Mouse (Mus musculus): Measurements from ENCODE around the gene Wnt5b. TPM values are rescaled to one million over a fixed set of nuclear protein-coding genes. Genes with fewer than 3 reads are reported as not detected.
A peak's percentile ranks its signal among the peaks of the same experiment; 100 is the strongest.

Gene Wnt5b
- 7.4 and 8.0 TPM in 2 replicates for polyA plus RNA-seq (2014; fragmentation: Nextera tagmentation; extraction: Ambion mirVana)

- Histone ChIP-seq H3K36me3 (ENCODE audit: control insufficient read depth, insufficient read depth, low read length) (no peaks in the 10 kb centered on the region), H3K4me3 (ENCODE audit: low read depth, low read length) (peak within 1 kb of the TSS; percentile 63), H3K9me3 (ENCODE audit: control insufficient read depth, low read length) (no peaks in the 10 kb centered on the region), H3K27ac (ENCODE audit: low read depth) (no peak within 1 kb of the TSS; the same call in 1 of the 2 replicates), H3K4me1 (replicated peaks; ENCODE audit: control insufficient read depth, insufficient read depth, low read length) (peaks cover 13% of the 10 kb centered on the region; the same call in 1 of the 2 replicates), H3K4me2 (ENCODE audit: low read length) (peak within 1 kb of the TSS; percentile 78), H3K9ac (ENCODE audit: low read length) (peak within 1 kb of the TSS; percentile 65), H3K27me3 (replicated peaks; ENCODE audit: control insufficient read depth, insufficient read depth, low read length) (peaks cover 11% of the 10 kb centered on the region; the same call in 1 of the 2 replicates)
- peak; percentile 75 for ATAC-seq (replicated peaks; ENCODE audit: low FRiP score, low TSS enrichment, low read depth)
- DNase-seq (ENCODE audit: low spot score) = peak; percentile 69
- WGBS = under 1% methylated on average over 103 of the region's 120 CpGs
Observed at GRCm38 (mm10) chr6:119543803-119544517, at the start of gene Wnt5b. Gene Wnt5b, minus strand, starts transcription at chr6:119544347.

GRCm38 (mm10) chr6:119590872-119591271 lies 46.7 kb upstream of the Wnt5b start:
- H3K4me1 ChIP-seq (replicated peaks; ENCODE audit: control insufficient read depth, insufficient read depth, low read length) = peaks cover 3% of the 10 kb centered on the region; the same call in 1 of the 2 replicates
- 71% methylated on average over 2 of the region's 2 CpGs for WGBS
- peak; percentile 33 for DNase-seq (ENCODE audit: low spot score)

GRCm38 (mm10) chr6:119587897-119588296 lies 43.8 kb upstream of the Wnt5b start:
- no peak overlapping the region for H3K27ac ChIP-seq (ENCODE audit: low read depth)
- DNase-seq (ENCODE audit: low spot score) = peak; percentile 16
- WGBS = 81% methylated on average over 2 of the region's 2 CpGs

More at GRCm38 (mm10) chr6:119590872-119591271, 46.7 kb upstream of the Wnt5b start:
- H3K9ac ChIP-seq (ENCODE audit: low read length) = no peak overlapping the region
- no peaks in the 10 kb centered on the region for H3K36me3 ChIP-seq (ENCODE audit: control insufficient read depth, insufficient read depth, low read length)
- no peaks in the 10 kb centered on the region for H3K27me3 ChIP-seq (replicated peaks; ENCODE audit: control insufficient read depth, insufficient read depth, low read length)
- H3K4me3 ChIP-seq (ENCODE audit: low read depth, low read length) = no peak overlapping the region
- no peak overlapping the region for H3K4me2 ChIP-seq (ENCODE audit: low read length)
- ATAC-seq (replicated peaks; ENCODE audit: low FRiP score, low TSS enrichment, low read depth) = no peak
- H3K27ac ChIP-seq (ENCODE audit: low read depth) = no peak overlapping the region
- no peaks in the 10 kb centered on the region for H3K9me3 ChIP-seq (ENCODE audit: control insufficient read depth, low read length)

GRCm38 (mm10) chr6:119587454-119587853 lies 43.3 kb upstream of the Wnt5b start:
- no peaks in the 10 kb centered on the region for H3K36me3 ChIP-seq (ENCODE audit: control insufficient read depth, insufficient read depth, low read length)
- no peaks in the 10 kb centered on the region for H3K9me3 ChIP-seq (ENCODE audit: control insufficient read depth, low read length)
- H3K4me1 ChIP-seq (replicated peaks; ENCODE audit: control insufficient read depth, insufficient read depth, low read length) = peaks cover 12% of the 10 kb centered on the region; the same call in 1 of the 2 replicates
- DNase-seq (ENCODE audit: low spot score) (no peak), ATAC-seq (replicated peaks; ENCODE audit: low FRiP score, low TSS enrichment, low read depth) (no peak)
- no peak overlapping the region for H3K4me2 ChIP-seq (ENCODE audit: low read length)
- no peak overlapping the region for H3K27ac ChIP-seq (ENCODE audit: low read depth)
- no peaks in the 10 kb centered on the region for H3K27me3 ChIP-seq (replicated peaks; ENCODE audit: control insufficient read depth, insufficient read depth, low read length)
- no peak overlapping the region for H3K9ac ChIP-seq (ENCODE audit: low read length)
- H3K4me3 ChIP-seq (ENCODE audit: low read depth, low read length) = no peak overlapping the region

More at GRCm38 (mm10) chr6:119587897-119588296, 43.8 kb upstream of the Wnt5b start:
- no peaks in the 10 kb centered on the region for H3K27me3 ChIP-seq (replicated peaks; ENCODE audit: control insufficient read depth, insufficient read depth, low read length)
- no peak overlapping the region for H3K4me3 ChIP-seq (ENCODE audit: low read depth, low read length)
- no peak for ATAC-seq (replicated peaks; ENCODE audit: low FRiP score, low TSS enrichment, low read depth)
- no peak overlapping the region for H3K9ac ChIP-seq (ENCODE audit: low read length)
- no peaks in the 10 kb centered on the region for H3K9me3 ChIP-seq (ENCODE audit: control insufficient read depth, low read length)
- no peak overlapping the region for H3K4me2 ChIP-seq (ENCODE audit: low read length)
- H3K36me3 ChIP-seq (ENCODE audit: control insufficient read depth, insufficient read depth, low read length) = no peaks in the 10 kb centered on the region
- peaks cover 12% of the 10 kb centered on the region; the same call in 1 of the 2 replicates for H3K4me1 ChIP-seq (replicated peaks; ENCODE audit: control insufficient read depth, insufficient read depth, low read length)

- WGBS = 75% methylated on average over 5 of the region's 5 CpGs
Observed at GRCm38 (mm10) chr6:119585652-119586375, 41.7 kb upstream of the Wnt5b start.

GRCm38 (mm10) chr6:119584061-119584460 lies 39.9 kb upstream of the Wnt5b start:
- no peak for ATAC-seq (replicated peaks; ENCODE audit: low FRiP score, low TSS enrichment, low read depth)
- H3K36me3 ChIP-seq (ENCODE audit: control insufficient read depth, insufficient read depth, low read length) = no peaks in the 10 kb centered on the region
- H3K27me3 ChIP-seq (replicated peaks; ENCODE audit: control insufficient read depth, insufficient read depth, low read length) = no peaks in the 10 kb centered on the region
- H3K9ac ChIP-seq (ENCODE audit: low read length) = no peak overlapping the region
- H3K9me3 ChIP-seq (ENCODE audit: control insufficient read depth, low read length) = no peaks in the 10 kb centered on the region
- H3K4me2 ChIP-seq (ENCODE audit: low read length) = no peak overlapping the region
- no peak overlapping the region for H3K27ac ChIP-seq (ENCODE audit: low read depth)
- WGBS = 40% methylated on average over 1 of the region's 1 CpGs
- no peak overlapping the region for H3K4me3 ChIP-seq (ENCODE audit: low read depth, low read length)
- peaks cover 16% of the 10 kb centered on the region; the same call in 1 of the 2 replicates for H3K4me1 ChIP-seq (replicated peaks; ENCODE audit: control insufficient read depth, insufficient read depth, low read length)
- DNase-seq (ENCODE audit: low spot score) = no peak

More at GRCm38 (mm10) chr6:119585652-119586375, 41.7 kb upstream of the Wnt5b start:
- H3K36me3 ChIP-seq (ENCODE audit: control insufficient read depth, insufficient read depth, low read length) = no peaks in the 10 kb centered on the region
- peaks cover 12% of the 10 kb centered on the region; the same call in 1 of the 2 replicates for H3K4me1 ChIP-seq (replicated peaks; ENCODE audit: control insufficient read depth, insufficient read depth, low read length)
- no peak overlapping the region for H3K4me2 ChIP-seq (ENCODE audit: low read length)
- no peak overlapping the region for H3K4me3 ChIP-seq (ENCODE audit: low read depth, low read length)
- H3K9ac ChIP-seq (ENCODE audit: low read length) = no peak overlapping the region
- H3K27me3 ChIP-seq (replicated peaks; ENCODE audit: control insufficient read depth, insufficient read depth, low read length) = no peaks in the 10 kb centered on the region
- H3K9me3 ChIP-seq (ENCODE audit: control insufficient read depth, low read length) = no peaks in the 10 kb centered on the region
- no peak overlapping the region for H3K27ac ChIP-seq (ENCODE audit: low read depth)
- ATAC-seq (replicated peaks; ENCODE audit: low FRiP score, low TSS enrichment, low read depth) (no peak), DNase-seq (ENCODE audit: low spot score) (no peak)

- no peaks in the 10 kb centered on the region for H3K36me3 ChIP-seq (ENCODE audit: control insufficient read depth, insufficient read depth, low read length)
- no peak overlapping the region for H3K4me3 ChIP-seq (ENCODE audit: low read depth, low read length)
- WGBS = 68% methylated on average over 5 of the region's 5 CpGs
- no peak overlapping the region for H3K27ac ChIP-seq (ENCODE audit: low read depth)
- H3K4me2 ChIP-seq (ENCODE audit: low read length) = no peak overlapping the region
- no peaks in the 10 kb centered on the region for H3K27me3 ChIP-seq (replicated peaks; ENCODE audit: control insufficient read depth, insufficient read depth, low read length)
- no peak overlapping the region for H3K9ac ChIP-seq (ENCODE audit: low read length)
- no peaks in the 10 kb centered on the region for H3K9me3 ChIP-seq (ENCODE audit: control insufficient read depth, low read length)
- no peak for ATAC-seq (replicated peaks; ENCODE audit: low FRiP score, low TSS enrichment, low read depth)
- peaks cover 23% of the 10 kb centered on the region; the same call in 1 of the 2 replicates for H3K4me1 ChIP-seq (replicated peaks; ENCODE audit: control insufficient read depth, insufficient read depth, low read length)
- no peak for DNase-seq (ENCODE audit: low spot score)
Observed at GRCm38 (mm10) chr6:119583165-119583564, 39.0 kb upstream of the Wnt5b start.

GRCm38 (mm10) chr6:119576706-119577105 lies 32.6 kb upstream of the Wnt5b start:
- Histone ChIP-seq H3K27me3 (replicated peaks; ENCODE audit: control insufficient read depth, insufficient read depth, low read length) (no peaks in the 10 kb centered on the region), H3K4me2 (ENCODE audit: low read length) (no peak overlapping the region), H3K4me1 (replicated peaks; ENCODE audit: control insufficient read depth, insufficient read depth, low read length) (peaks cover 11% of the 10 kb centered on the region; the same call in 1 of the 2 replicates), H3K36me3 (ENCODE audit: control insufficient read depth, insufficient read depth, low read length) (peaks cover 31% of the 10 kb centered on the region), H3K9me3 (ENCODE audit: control insufficient read depth, low read length) (no peaks in the 10 kb centered on the region), H3K9ac (ENCODE audit: low read length) (no peak overlapping the region), H3K27ac (ENCODE audit: low read depth) (no peak overlapping the region), H3K4me3 (ENCODE audit: low read depth, low read length) (no peak overlapping the region)
- no peak for ATAC-seq (replicated peaks; ENCODE audit: low FRiP score, low TSS enrichment, low read depth)
- 92% methylated on average over 4 of the region's 4 CpGs for WGBS
- DNase-seq (ENCODE audit: low spot score) = no peak
